Mouse (Mus musculus) intestine, embryonic 15.5 days (tissue): ENCODE measurements at regions not wholly inside any gene's neighbourhood (a gene's known extent, or its start where the extent isn't known, plus 50 kb on each side); places are given as distances from the start of the nearest gene placed in this dataset.

Experiments
- ATAC-seq: fragments of 200-750 bp; cut with Nextera tagmentation; 2 replicates; pipeline ENCODE4 v1.8.0; 2017; ENCODE audit warnings: moderate TSS enrichment, moderate library complexity
- H3K27ac ChIP-seq: fragments of 300-500 bp; sonication (generic); 2 replicates; pipeline ENCODE4 v1.5.1; 2015; ENCODE audit warnings: mild to moderate bottlenecking, inconsistent platforms
- H3K27me3 ChIP-seq: fragments of 300-500 bp; sonication (generic); replicated peaks from 2 replicates; pipeline ENCODE4 v1.6.1; 2015; ENCODE audit warnings: inconsistent platforms
- H3K36me3 ChIP-seq: fragments of 300-500 bp; sonication (generic); 2 replicates; pipeline ENCODE4 v1.6.1; 2015; ENCODE audit warnings: inconsistent platforms
- H3K4me1 ChIP-seq: fragments of 300-500 bp; sonication (generic); replicated peaks from 2 replicates; pipeline ENCODE4 v1.6.1; 2015; ENCODE audit warnings: inconsistent platforms
- H3K4me2 ChIP-seq: fragments of 300-500 bp; sonication (generic); replicated peaks from 2 replicates; pipeline ENCODE4 v1.6.1; 2015; ENCODE audit warnings: mild to moderate bottlenecking, inconsistent platforms
- H3K4me3 ChIP-seq: fragments of 300-500 bp; sonication (generic); replicated peaks from 2 replicates; pipeline ENCODE4 v1.5.1; 2015; ENCODE audit warnings: inconsistent platforms
- H3K9ac ChIP-seq: fragments of 300-500 bp; sonication (generic); 2 replicates; pipeline ENCODE4 v1.6.1; 2015; ENCODE audit warnings: inconsistent platforms
- H3K9me3 ChIP-seq: fragments of 300-500 bp; sonication (generic); 2 replicates; pipeline ENCODE4 v1.6.1; 2016; ENCODE audit warnings: inconsistent platforms
- WGBS: fragments of 180-500 bp; shearing (Covaris S2); methylation state at CpG from one replicate; pipeline ENCODE4 v1.1.7; 2015; 5-methylcytosine and 5-hydroxymethylcytosine counted together

GRCm38 (mm10) chr6:26709324-26709723, 900.3 kb upstream of the Pot1a start:
- Histone ChIP-seq H3K27ac (no peak overlapping the region), H3K36me3 (no peaks in the 10 kb centered on the region), H3K9me3 (no peaks in the 10 kb centered on the region)

GRCm38 (mm10) chr6:26708880-26709279, 899.8 kb upstream of the Pot1a start:
- Histone ChIP-seq H3K4me1 (no peaks in the 10 kb centered on the region), H3K4me3 (no peak overlapping the region), H3K9ac (no peak overlapping the region), H3K27ac (no peak overlapping the region), H3K4me2 (no peak overlapping the region), H3K9me3 (no peaks in the 10 kb centered on the region), H3K36me3 (no peaks in the 10 kb centered on the region), H3K27me3 (no peaks in the 10 kb centered on the region)
- ATAC-seq: 0 out of 2 replicates have a peak, but pooled peaks have one; percentile 17
- WGBS: 53% methylated on average over 4 of the region's 4 CpGs

More at GRCm38 (mm10) chr6:26709324-26709723, 900.3 kb upstream of the Pot1a start:
- no peak overlapping the region for H3K4me2 ChIP-seq
- H3K9ac ChIP-seq: no peak overlapping the region
- 77% methylated on average over 6 of the region's 6 CpGs for WGBS
- no peaks in the 10 kb centered on the region for H3K4me1 ChIP-seq
- no peak overlapping the region for H3K4me3 ChIP-seq
- no peak for ATAC-seq
- H3K27me3 ChIP-seq: no peaks in the 10 kb centered on the region

- H3K4me3 ChIP-seq: no peak overlapping the region
- no peaks in the 10 kb centered on the region for H3K27me3 ChIP-seq
- no peak overlapping the region for H3K4me2 ChIP-seq
- H3K4me1 ChIP-seq: no peaks in the 10 kb centered on the region
- no peaks in the 10 kb centered on the region for H3K9me3 ChIP-seq
- ATAC-seq: peak; percentile 68
- H3K27ac ChIP-seq: no peak overlapping the region
- H3K36me3 ChIP-seq: no peaks in the 10 kb centered on the region
- 83% methylated on average over 5 of the region's 5 CpGs for WGBS
- H3K9ac ChIP-seq: no peak overlapping the region
These were observed 899.2 kb upstream of the Pot1a start for GRCm38 (mm10) chr6:26707974-26708867.
